Mouse (Mus musculus) C2C12 (cell line): ENCODE results near the gene Slit3.

Source experiments
- CTCF ChIP-seq: IDR thresholded peaks from one replicate; pipeline ENCODE4 v1.5.1; 2011; ENCODE audit not compliant: control insufficient read depth, insufficient read depth, insufficient read length
- FOSL1 ChIP-seq: IDR thresholded peaks from one replicate; pipeline ENCODE4 v1.8.0; 2011; ENCODE audit warnings: mild to moderate bottlenecking, low read length; ENCODE audit not compliant: poor library complexity, insufficient read depth, severe bottlenecking

- no peak for TF ChIP-seq FOSL1
- no peak for TF ChIP-seq CTCF
Measured at GRCm38 (mm10) chr11:35203673-35204072, 82.6 kb downstream of the Slit3 start.
